Mouse (Mus musculus): ENCODE data around the gene Padi2.

- TF ChIP-seq CTCF (IDR thresholded peaks at IDR 0.05; ENCODE audit: borderline replicate concordance, control insufficient read depth, extremely low read depth, insufficient read depth, low read length, poor library complexity) (peak; percentile 97), POLR2A (IDR thresholded peaks at IDR 0.05; ENCODE audit: control insufficient read depth, extremely low read depth, insufficient read depth, low read length, poor library complexity) (no peak)
Measured at GRCm38 (mm10) chr4:140957725-140958124, 51.6 kb downstream of the Padi2 start.
